Mouse (Mus musculus): ENCODE measurements around the gene Rgs1.

DNA sequence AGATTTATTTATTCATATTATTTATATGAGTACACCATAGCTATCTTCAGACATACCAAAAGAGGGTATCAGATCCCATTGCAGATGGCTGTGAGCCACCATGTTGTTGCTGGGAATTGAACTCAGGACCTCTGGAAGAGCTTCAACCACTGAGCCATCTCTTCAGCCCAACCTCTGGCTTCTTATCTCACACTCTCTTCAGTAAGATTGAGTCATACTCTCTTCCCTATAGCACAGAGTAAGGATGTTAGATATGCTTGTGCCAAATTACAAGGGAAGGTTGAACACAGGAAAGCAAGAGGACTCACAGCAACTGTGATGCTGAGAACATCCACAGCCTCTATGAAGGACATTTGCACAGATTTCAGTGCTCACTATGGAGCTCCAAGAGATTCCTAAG, 13.0 kb upstream of the Rgs1 start:
- no peak for TF ChIP-seq CTCF (IDR thresholded peaks at IDR 0.05; ENCODE audit: low read depth, low read length)
- TF ChIP-seq POLR2A (IDR thresholded peaks at IDR 0.05; ENCODE audit: extremely low read depth, insufficient read depth, low read length) = no peak
